Mouse (Mus musculus): ENCODE measurements around the gene F7.
"Not testable (repeated sequence)": the region's sequence is repeated elsewhere in the genome, so short reads cannot be mapped to it uniquely, and the experiment has no call there.

F7 gene

GRCm38 (mm10) chr8:13028482-13028881, 2.6 kb downstream of the F7 start:
- DNase-seq (ENCODE audit: extremely low read depth, low read depth): no peak

GRCm38 (mm10) chr8:13036346-13036812, 10.5 kb downstream of the F7 start:
- DNase-seq (ENCODE audit: extremely low read depth, low read depth): no peak

DNA sequence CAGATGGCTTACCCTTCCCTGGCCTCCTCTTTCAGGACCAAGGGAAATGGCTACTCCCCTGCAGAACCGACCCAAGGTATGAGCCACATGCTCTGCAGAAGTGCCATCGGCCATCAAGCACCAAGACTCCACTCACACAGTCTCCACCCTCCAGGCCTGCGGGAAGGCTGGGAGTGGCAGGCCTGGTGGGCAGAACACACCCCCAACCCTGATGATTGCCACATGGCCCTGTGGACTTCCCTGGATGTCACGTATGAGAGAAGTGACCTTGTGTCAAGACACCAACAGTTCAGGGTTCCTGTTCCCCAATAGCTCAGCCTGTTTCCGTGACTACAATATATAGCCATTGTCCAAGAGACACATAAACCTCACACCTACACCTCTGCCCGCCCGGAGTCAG, 11.2 kb downstream of the F7 start, which contains the start of gene F10:
TSS of gene F10 (plus strand) at position 294 of the 400 bp plus-strand sequence.
- DNase-seq (ENCODE audit: extremely low read depth, low read depth): no peak

DNA sequence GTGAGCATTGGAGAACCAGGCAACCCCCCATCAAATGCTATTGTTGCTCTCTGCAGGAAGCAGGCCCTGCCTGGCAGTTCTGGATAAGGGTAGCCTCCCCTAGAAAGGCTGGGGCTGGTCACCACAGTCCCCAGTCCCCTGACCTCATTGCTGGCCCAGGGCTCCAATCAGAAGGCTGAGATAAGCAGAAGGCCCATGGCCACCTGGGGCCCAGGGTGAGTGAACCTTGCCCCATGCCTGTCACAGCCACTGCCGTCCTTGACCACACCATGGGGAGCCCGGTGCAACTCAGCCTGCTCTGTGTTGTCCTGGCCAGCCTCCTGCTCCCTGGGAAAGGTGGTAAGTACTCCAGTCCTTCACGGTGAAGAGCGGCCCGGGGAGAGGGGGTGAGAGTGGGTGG, 11.7 kb downstream of the F7 start:
- no peak for DNase-seq (ENCODE audit: extremely low read depth, low read depth)

DNA sequence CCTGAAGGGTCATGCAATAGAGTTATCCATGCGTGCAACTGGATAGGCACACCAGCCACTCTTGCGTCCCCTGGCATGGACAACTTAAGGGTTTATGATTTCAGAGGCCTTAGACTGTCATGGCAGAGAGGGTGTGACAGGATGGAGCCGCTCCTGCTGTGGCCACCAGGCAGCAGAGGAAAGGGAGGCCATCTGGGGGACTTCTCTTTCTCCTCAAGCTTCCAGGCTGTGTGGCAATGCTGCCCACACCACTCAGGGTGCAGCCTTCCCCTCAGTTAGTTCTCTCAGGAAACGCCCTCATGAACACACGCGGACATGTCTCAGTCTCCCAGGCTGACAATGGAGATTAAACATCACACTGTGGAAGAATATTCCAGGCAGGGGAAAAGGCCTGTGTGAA, 13.2 kb downstream of the F7 start:
- DNase-seq (ENCODE audit: extremely low read depth, low read depth): no peak

DNA sequence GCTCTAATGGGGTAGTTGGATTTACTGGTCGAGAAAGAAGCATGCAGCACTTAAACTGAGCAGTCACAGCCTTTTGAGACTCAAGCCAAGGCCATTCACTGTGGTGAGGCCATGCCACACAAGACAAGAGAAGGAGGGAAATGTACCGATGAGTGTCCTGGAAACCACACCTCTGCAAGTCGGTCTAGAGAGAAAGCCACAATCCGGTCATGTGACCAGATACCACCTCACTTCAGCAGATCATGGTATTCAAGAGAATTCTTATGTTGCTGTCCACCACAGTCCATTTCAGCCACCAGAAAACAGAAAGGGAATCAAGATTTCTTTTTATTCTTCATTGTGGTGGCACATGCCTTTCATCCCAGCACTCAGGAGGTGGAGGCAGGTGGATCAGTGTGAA, 15.6 kb downstream of the F7 start:
- no peak for DNase-seq (ENCODE audit: extremely low read depth, low read depth)

GRCm38 (mm10) chr8:13047652-13048051, 21.8 kb downstream of the F7 start:
- no peak for DNase-seq (ENCODE audit: extremely low read depth, low read depth)

DNA sequence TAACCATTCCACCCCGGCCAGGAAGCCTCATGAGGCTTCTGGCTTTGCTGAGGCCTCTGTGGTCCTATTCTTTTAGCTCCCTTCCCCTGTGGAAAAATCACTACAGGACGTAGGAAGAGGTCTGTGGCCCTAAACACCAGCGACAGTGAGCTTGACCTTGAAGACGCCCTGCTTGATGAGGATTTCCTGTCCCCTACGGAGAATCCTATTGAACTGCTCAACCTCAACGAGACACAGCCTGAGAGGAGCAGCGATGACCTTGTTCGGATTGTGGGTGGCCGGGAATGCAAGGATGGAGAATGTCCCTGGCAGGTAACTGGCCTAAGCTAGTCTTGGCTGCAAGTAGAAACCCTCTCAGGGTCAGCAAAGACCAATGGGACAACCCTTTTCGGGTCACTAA, 24.7 kb downstream of the F7 start:
- no peak for DNase-seq (ENCODE audit: extremely low read depth, low read depth)

- DNase-seq (ENCODE audit: extremely low read depth, low read depth): no peak
Observed at GRCm38 (mm10) chr8:13057351-13057750, 31.5 kb downstream of the F7 start.

DNA sequence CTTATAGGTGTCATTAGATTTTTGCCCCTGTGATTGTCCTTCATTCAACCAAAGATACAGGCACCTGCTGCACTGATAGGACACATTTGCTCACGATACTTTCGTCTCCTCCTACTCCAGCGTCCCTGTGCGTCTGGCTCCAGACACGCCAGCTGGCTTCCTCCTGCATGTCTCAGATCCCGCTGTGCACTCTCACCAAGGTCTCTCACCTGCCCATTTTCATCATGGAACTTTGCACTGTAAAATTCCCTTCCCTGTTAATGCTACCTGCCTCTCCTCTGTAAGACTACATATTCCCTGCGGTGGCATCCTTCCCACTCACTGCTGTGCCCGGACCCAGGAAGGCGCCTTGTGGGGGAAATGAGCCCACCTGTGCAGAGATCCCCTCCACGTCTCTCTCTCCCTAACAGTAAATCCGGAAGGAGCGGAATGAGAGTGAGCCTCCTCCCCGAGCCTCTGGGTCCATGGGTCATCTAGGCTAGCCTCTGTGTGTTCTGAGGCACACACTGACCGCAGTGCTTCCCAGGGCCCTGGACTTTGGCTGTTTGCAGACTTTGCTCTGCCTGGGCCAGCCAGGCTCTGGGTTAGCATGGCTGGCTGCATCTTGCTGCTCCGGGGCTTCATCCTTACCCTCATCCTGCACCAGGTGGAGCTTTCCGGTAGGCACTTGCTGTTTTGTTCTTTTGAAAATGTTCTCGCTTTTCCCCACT, 34.8 kb downstream of the F7 start, which contains the start of gene Proz:
TSS of gene Proz (plus strand) at position 474 of the 710 bp plus-strand sequence.
- DNase-seq (ENCODE audit: extremely low read depth, low read depth): no peak

- DNase-seq (ENCODE audit: extremely low read depth, low read depth): no peak
Observed at GRCm38 (mm10) chr8:13063112-13063511, 37.3 kb downstream of the F7 start.

DNA sequence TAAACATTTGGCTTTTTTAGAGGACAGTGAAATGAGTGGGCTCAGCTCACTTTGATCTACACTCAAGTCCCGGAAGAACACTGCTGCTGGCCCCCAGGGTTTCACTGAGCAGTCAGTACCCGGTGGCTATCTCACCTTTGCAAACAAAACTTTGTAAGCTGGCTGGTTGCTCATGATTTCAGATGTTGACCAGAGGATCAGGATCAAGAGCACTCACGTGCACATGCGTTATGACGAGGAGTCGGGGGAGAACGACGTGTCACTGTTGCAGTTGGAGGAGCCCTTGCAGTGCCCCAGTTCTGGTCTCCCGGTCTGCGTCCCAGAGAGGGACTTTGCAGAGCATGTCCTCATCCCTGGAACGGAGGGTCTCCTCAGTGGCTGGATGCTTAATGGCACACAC, 47.4 kb downstream of the F7 start:
- DNase-seq (ENCODE audit: extremely low read depth, low read depth): no peak

GRCm38 (mm10) chr8:13075044-13075443, 49.2 kb downstream of the F7 start:
- no peak for DNase-seq (ENCODE audit: extremely low read depth, low read depth)

DNA sequence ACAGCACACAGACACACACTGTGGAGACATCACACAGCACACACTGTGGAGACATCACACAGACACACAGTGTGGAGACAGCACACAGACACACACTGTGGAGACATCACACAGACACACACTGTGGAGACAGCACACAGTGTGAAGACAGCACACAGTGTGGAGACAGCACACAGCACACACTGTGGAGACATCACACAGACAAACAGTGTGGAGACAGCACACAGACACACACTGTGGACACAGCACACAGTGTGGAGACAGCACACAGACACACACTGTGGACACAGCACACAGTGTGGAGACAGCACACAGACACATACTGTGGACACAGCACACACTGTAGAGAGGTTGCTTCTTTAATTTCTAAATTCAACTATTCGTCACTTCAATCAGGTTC, 49.7 kb downstream of the F7 start:
- not testable (repeated sequence) for DNase-seq (ENCODE audit: extremely low read depth, low read depth)

- no peak for DNase-seq (ENCODE audit: extremely low read depth, low read depth)
Observed at GRCm38 (mm10) chr8:13077542-13077941, 51.7 kb downstream of the F7 start.

Measured in MEL-GATA-1-ER (cell line).